Mouse (Mus musculus) MEL (cell line): ENCODE data around the gene Mrpl51. TPM values are rescaled to one million over a fixed set of nuclear protein-coding genes. Genes with fewer than 3 reads are reported as not detected.

Experiments used
- DNase-seq: peaks from one replicate; pipeline ENCODE4 v3.0.0; 2011; ENCODE audit warnings: low read depth, low spot score
- H3K27ac ChIP-seq: 2 replicates; pipeline ENCODE4 v1.5.1; 2012; ENCODE audit warnings: low read depth, mild to moderate bottlenecking, control low read depth, low read length, moderate library complexity; ENCODE audit not compliant: control insufficient read depth
- H3K27me3 ChIP-seq, 2 experiments: fragments of 150-350 bp in 1 of 2; sonication (generic) in 1 of 2; 2 replicates each; pipeline ENCODE4 v1.6.1; 2012; ENCODE audit warnings: low read length in 2 of 2, mild to moderate bottlenecking in 2 of 2, improper control_type of control experiment in 1 of 2, moderate library complexity in 1 of 2; ENCODE audit not compliant: insufficient read depth in 2 of 2, control insufficient read depth in 1 of 2
- H3K36me3 ChIP-seq, 2 experiments: 2 replicates each; pipeline ENCODE4 v1.6.1; 2012 to 2014; ENCODE audit warnings: low read length in 2 of 2, improper control_type of control experiment in 1 of 2, inconsistent platforms in 1 of 2, mild to moderate bottlenecking in 1 of 2; ENCODE audit not compliant: insufficient read depth in 2 of 2, control insufficient read depth in 1 of 2
- H3K4me1 ChIP-seq, 2 experiments: fragments of 150-350 bp in 1 of 2; sonication (generic) in 1 of 2; 2 replicates each; pipeline ENCODE4 v1.6.1; 2012; ENCODE audit warnings: low read length in 2 of 2, improper control_type of control experiment in 1 of 2, mild to moderate bottlenecking in 1 of 2; ENCODE audit not compliant: insufficient read depth in 2 of 2, control insufficient read depth in 1 of 2
- H3K4me3 ChIP-seq, 2 experiments: fragments of 150-350 bp in 1 of 2; sonication (generic) in 1 of 2; 2 replicates each; pipeline ENCODE4 v1.5.1; 2012; ENCODE audit warnings: low read depth in 2 of 2, low read length in 2 of 2, mild to moderate bottlenecking in 2 of 2, moderate library complexity in 2 of 2, control low read depth in 1 of 2, improper control_type of control experiment in 1 of 2; ENCODE audit not compliant: control insufficient read depth in 1 of 2, insufficient read depth in 1 of 2
- H3K79me2 ChIP-seq: 2 replicates; pipeline ENCODE4 v1.6.1; 2012; ENCODE audit warnings: mild to moderate bottlenecking, low read length, moderate library complexity; ENCODE audit not compliant: control insufficient read depth, poor library complexity, insufficient read depth
- H3K9ac ChIP-seq: 2 replicates; pipeline ENCODE4 v1.6.1; 2012; ENCODE audit warnings: low read depth, mild to moderate bottlenecking, control low read depth, low read length, moderate library complexity; ENCODE audit not compliant: control insufficient read depth, poor library complexity, severe bottlenecking
- H3K9me3 ChIP-seq: fragments of 150-350 bp; sonication (generic); replicated peaks from 2 replicates; pipeline ENCODE4 v1.6.1; 2012; ENCODE audit warnings: mild to moderate bottlenecking, low read length, improper control_type of control experiment, moderate library complexity; ENCODE audit not compliant: insufficient read depth
- BHLHE40 ChIP-seq: IDR thresholded peaks from 2 replicates; pipeline ENCODE4 v1.6.1; 2012; ENCODE audit warnings: low read depth, mild to moderate bottlenecking, inconsistent platforms, low read length, improper control_type of control experiment, borderline replicate concordance
- CHD1 ChIP-seq: IDR thresholded peaks from 2 replicates; pipeline ENCODE4 v1.6.1; 2012; ENCODE audit warnings: low read depth, mild to moderate bottlenecking, inconsistent platforms, low read length, improper control_type of control experiment
- CHD2 ChIP-seq: IDR thresholded peaks from 2 replicates; pipeline ENCODE4 v1.6.1; 2011; ENCODE audit warnings: low read length, improper control_type of control experiment
- CTCF ChIP-seq, 3 experiments: IDR thresholded peaks in 2 of 3; conservative IDR thresholded peaks in 1 of 3; 2 replicates each; pipeline ENCODE4 v1.5.1; 2011 to 2012; ENCODE audit warnings: low read length in 3 of 3, low read depth in 2 of 3, mild to moderate bottlenecking in 2 of 3, improper control_type of control experiment in 1 of 3, inconsistent platforms in 1 of 3, mixed read lengths in 1 of 3, moderate library complexity in 1 of 3; ENCODE audit not compliant: control insufficient read depth in 1 of 3, insufficient read depth in 1 of 3, poor library complexity in 1 of 3, severe bottlenecking in 1 of 3
- ELF1 ChIP-seq: IDR thresholded peaks from 2 replicates; pipeline ENCODE4 v1.6.1; 2014; ENCODE audit warnings: low read depth, mild to moderate bottlenecking, inconsistent platforms, low read length, improper control_type of control experiment, moderate library complexity
- ETS1 ChIP-seq: IDR thresholded peaks from 2 replicates; pipeline ENCODE4 v1.6.1; 2012; ENCODE audit warnings: low read depth, mild to moderate bottlenecking, inconsistent platforms, low read length, improper control_type of control experiment, moderate library complexity
- GABPA ChIP-seq: IDR thresholded peaks from 2 replicates; pipeline ENCODE4 v1.6.1; 2012; ENCODE audit warnings: low read depth, mild to moderate bottlenecking, inconsistent platforms, low read length, improper control_type of control experiment, moderate library complexity
- GATA1 ChIP-seq: IDR thresholded peaks from 2 replicates; pipeline ENCODE4 v1.6.1; 2011; ENCODE audit warnings: low read depth, low read length, improper control_type of control experiment
- JUND ChIP-seq: IDR thresholded peaks from 2 replicates; pipeline ENCODE4 v1.6.1; 2011; ENCODE audit warnings: low read depth, mild to moderate bottlenecking, improper control_type of control experiment, low read length
- KAT2A ChIP-seq: conservative IDR thresholded peaks from 2 replicates; pipeline ENCODE4 v1.6.1; 2012; ENCODE audit warnings: low read depth, low read length, improper control_type of control experiment, inconsistent platforms
- MAZ ChIP-seq: IDR thresholded peaks from 2 replicates; pipeline ENCODE4 v1.6.1; 2012; ENCODE audit warnings: low read depth, mild to moderate bottlenecking, inconsistent platforms, low read length, improper control_type of control experiment
- MEF2A ChIP-seq: IDR thresholded peaks from 2 replicates; pipeline ENCODE4 v1.6.1; 2014; ENCODE audit warnings: low read depth, mild to moderate bottlenecking, inconsistent platforms, low read length, improper control_type of control experiment; ENCODE audit not compliant: poor library complexity, insufficient replicate concordance, severe bottlenecking; ENCODE audit errors: extremely low read depth
- MXI1 ChIP-seq: IDR thresholded peaks from 2 replicates; pipeline ENCODE4 v1.6.1; 2011; ENCODE audit warnings: mild to moderate bottlenecking, low read depth, low read length, improper control_type of control experiment
- MYC ChIP-seq: IDR thresholded peaks from 2 replicates; pipeline ENCODE4 v1.6.1; 2011; ENCODE audit warnings: low read depth, mild to moderate bottlenecking, low read length, improper control_type of control experiment, moderate library complexity
- POLR2AphosphoS2 ChIP-seq: IDR thresholded peaks from 2 replicates; pipeline ENCODE4 v1.6.1; 2011; ENCODE audit warnings: low read length, improper control_type of control experiment
- POLR2AphosphoS5 ChIP-seq: IDR thresholded peaks from 2 replicates; pipeline ENCODE4 v1.6.1; 2012; ENCODE audit warnings: low read depth, borderline replicate concordance, mild to moderate bottlenecking, inconsistent platforms, low read length, moderate library complexity, mixed read lengths
- RCOR1 ChIP-seq: IDR thresholded peaks from 2 replicates; pipeline ENCODE4 v1.6.1; 2012; ENCODE audit warnings: low read depth, mild to moderate bottlenecking, inconsistent platforms, low read length, improper control_type of control experiment
- SIN3A ChIP-seq: IDR thresholded peaks from 2 replicates; pipeline ENCODE4 v1.6.1; 2012; ENCODE audit warnings: low read length, improper control_type of control experiment, inconsistent platforms
- TBP ChIP-seq: IDR thresholded peaks from 2 replicates; pipeline ENCODE4 v1.8.0; 2011; ENCODE audit warnings: low read depth, low read length, improper control_type of control experiment
- TCF12 ChIP-seq: IDR thresholded peaks from 2 replicates; pipeline ENCODE4 v1.6.1; 2014; ENCODE audit warnings: low read depth, mild to moderate bottlenecking, inconsistent platforms, low read length, improper control_type of control experiment, moderate library complexity
- USF1 ChIP-seq: IDR thresholded peaks from 2 replicates; pipeline ENCODE4 v1.6.1; 2014; ENCODE audit warnings: low read depth, mild to moderate bottlenecking, inconsistent platforms, low read length, improper control_type of control experiment, moderate library complexity
- ZKSCAN1 ChIP-seq: IDR thresholded peaks from 2 replicates; pipeline ENCODE4 v1.6.1; 2012; ENCODE audit warnings: low read depth, mild to moderate bottlenecking, inconsistent platforms, low read length, improper control_type of control experiment, moderate library complexity
- ZMIZ1 ChIP-seq: IDR thresholded peaks from 2 replicates; pipeline ENCODE4 v1.6.1; 2012; ENCODE audit warnings: low read depth, mild to moderate bottlenecking, inconsistent platforms, low read length, improper control_type of control experiment, moderate library complexity
- ZNF384 ChIP-seq: IDR thresholded peaks from 2 replicates; pipeline ENCODE4 v1.6.1; 2012; ENCODE audit warnings: low read depth, mild to moderate bottlenecking, inconsistent platforms, low read length, improper control_type of control experiment
- polyA plus RNA-seq, 2 experiments: library from polyadenylated mRNA; stranded (reverse) in 1 of 2; unstranded in 1 of 2; fragments of >175 nt in 1 of 2; fragments of >200 nt in 1 of 2; gene quantifications; 2 replicates each; pipeline versions ENCODE4 v1.2.1 to v1.2.4; 2012; ENCODE audit warnings: low replicate concordance in 2 of 2, low read depth in 1 of 2; ENCODE audit not compliant: insufficient read length in 2 of 2, insufficient read depth in 1 of 2, missing spikeins in 1 of 2
- total RNA-seq: library from RNA; depleted of rRNA; stranded (reverse); fragments of 300-350 nt; gene quantifications from 2 replicates; pipeline ENCODE4 v1.2.3, GENCODE M21; 2012

Gene Mrpl51
- total and polyA plus RNA-seq, 3 experiments, result 251 to 286 TPM; not detected in 1

DNA sequence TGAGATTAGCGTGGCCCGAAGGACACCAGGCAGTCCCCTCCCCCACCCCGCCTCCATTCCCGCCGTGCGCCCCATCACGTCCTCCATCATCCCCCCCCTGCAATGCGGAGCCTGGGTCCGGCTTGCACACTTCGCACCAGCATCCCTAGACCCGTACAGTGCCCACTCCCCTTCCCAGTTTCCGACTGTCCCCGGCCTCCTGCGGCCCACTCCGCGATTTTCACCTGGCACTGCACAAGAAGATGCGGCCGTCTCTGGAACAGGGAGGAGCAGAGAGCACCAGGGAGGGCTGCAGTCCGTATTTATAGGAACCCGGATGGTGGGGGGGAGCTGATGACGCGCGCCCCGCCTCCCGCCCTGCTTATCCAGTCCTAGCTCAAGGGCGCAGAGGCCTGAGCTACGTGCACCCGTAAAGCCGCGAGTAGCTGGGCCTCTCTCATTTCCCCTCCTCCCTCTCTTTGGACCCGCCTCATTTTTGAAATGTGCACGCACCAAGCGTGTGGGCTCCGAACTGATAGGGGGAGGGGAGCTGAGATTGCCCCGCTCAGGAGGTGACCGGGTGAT, 26.2 kb upstream of the Mrpl51 start (continued):
- TF ChIP-seq CHD2, result peak; percentile 75
- no peak for TF ChIP-seq GABPA
- TF ChIP-seq CHD1, result no peak

DNA sequence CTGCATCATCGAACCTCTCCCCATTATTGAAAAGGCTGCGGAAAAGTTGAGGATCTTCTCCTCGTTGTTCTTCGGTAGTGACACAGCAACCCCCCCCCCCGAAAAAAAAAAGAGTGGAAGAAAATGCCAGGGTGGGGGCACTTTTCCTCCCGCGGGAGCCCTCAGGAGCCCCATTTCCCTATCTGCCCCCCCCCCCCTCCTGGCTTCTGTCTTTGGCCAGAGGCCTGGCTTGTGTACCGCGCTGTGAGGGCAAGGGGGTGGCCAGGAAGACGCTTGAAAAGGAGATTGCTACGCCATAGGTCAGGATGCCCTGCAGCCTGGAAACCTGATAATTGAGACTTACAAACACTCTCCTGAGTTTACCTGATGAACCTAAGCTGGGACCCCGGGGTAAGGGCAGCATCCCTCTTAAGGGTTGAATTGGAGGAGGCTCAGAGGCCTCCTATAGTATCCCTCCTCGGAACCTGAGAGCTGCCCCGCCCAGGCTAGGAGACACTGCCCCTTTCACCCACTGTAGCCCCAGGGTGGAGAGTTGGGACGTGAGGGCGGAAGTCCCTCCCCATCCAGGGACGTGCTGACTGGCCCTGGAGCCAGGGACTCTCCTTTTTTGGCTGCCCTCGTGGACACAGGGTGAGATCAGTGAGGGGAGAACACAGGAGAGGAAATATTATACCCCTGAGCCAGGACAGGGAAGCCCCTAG, 25.4 kb upstream of the Mrpl51 start, which contains the start of gene Gapdh:
Gapdh (minus strand) TSS at position 417 of the 701 bp plus-strand sequence.
- peaks cover 3 to 21% of the 10 kb centered on the region in 2 experiments for H3K4me1 ChIP-seq
- H3K9ac ChIP-seq, result peak within 1 kb of the TSS; percentile 94
- DNase-seq, result peak; percentile 84
- TF ChIP-seq POLR2AphosphoS5 (no peak), TBP (peak; percentile 23; the same call in 1 of the 2 replicates), MYC (0 out of 2 replicates have a peak, but pooled peaks have one; percentile 4), TCF12 (0 out of 2 replicates have a peak, but pooled peaks have one; percentile 4), ZMIZ1 (peak; percentile 53; the same call in 1 of the 2 replicates), ELF1 (0 out of 2 replicates have a peak, but pooled peaks have one; percentile 1), ZNF384 (peak; percentile 83), CHD1 (0 out of 2 replicates have a peak, but pooled peaks have one; percentile 66), SIN3A (peak; percentile 57; the same call in 1 of the 2 replicates), CTCF (IDR thresholded peaks at IDR 0.05 in 2 of 3, conservative IDR thresholded peaks at IDR 0.05 in 1 of 3; ENCODE audit: control insufficient read depth in 1 of 3, insufficient read depth in 1 of 3, low read depth in 2 of 3, low read length in 3 of 3, poor library complexity in 1 of 3, severe bottlenecking in 1 of 3) (no peak), KAT2A (no peak), USF1 (no peak)
- no peaks in the 10 kb centered on the region for H3K27me3 ChIP-seq
- peaks cover 0 to 18% of the 10 kb centered on the region in 2 experiments; a peak in 3 of 4 replicates for H3K36me3 ChIP-seq
- H3K79me2 ChIP-seq, result peaks cover 24% of the 10 kb centered on the region
- no peaks in the 10 kb centered on the region for H3K9me3 ChIP-seq
- H3K4me3 ChIP-seq, result peak within 1 kb of the TSS; percentile 64 to 74
- peak within 1 kb of the TSS; percentile 83 for H3K27ac ChIP-seq

DNA sequence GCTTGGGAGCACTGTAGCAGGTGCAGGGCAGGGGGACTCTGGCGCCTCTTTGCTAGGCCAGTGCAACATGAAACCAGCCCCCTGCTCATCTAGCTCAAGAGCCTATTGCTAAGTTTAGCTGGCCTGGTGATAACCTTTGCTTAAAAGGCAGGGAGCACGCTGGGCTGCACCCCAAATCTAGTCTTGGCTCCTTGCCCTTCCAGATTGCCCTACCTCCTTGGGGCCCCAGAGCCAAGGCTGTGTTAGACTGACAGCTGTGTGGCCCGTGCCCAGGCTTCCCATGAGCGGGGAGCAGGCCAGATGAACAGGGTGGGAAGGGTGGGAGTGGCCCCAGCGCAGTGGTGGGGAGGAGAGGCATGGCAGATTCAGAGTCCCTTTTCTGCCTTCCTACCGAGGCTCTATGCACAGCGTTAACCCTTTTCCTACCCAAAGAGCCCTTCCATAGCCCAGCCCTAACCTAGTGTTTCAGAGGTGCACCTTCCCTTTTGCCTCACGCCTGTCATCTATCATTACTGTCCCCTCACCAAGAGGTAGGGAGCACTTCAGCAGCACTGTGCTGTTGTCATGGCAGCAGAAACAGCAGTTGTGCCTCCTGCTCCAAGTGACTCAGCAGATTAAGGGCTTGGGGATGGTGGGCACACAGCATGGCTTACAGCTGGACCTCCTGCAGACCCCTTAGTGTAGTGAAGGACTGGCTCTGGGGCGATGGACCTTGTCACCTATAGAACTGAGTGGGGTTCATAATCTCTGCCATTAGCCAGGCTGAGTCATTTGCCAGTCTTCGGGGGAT, 24.5 kb upstream of the Mrpl51 start:
- H3K9me3 ChIP-seq, result no peaks in the 10 kb centered on the region
- peaks cover 3 to 20% of the 10 kb centered on the region in 2 experiments for H3K4me1 ChIP-seq
- DNase-seq, result peak; percentile 86
- no peaks in the 10 kb centered on the region for H3K27me3 ChIP-seq
- no peak for TF ChIP-seq JUND
- peak; percentile 77; the same call in 1 of the 2 replicates for TF ChIP-seq BHLHE40
- peak; percentile 47; the same call in 1 of the 2 replicates for TF ChIP-seq MEF2A
- TF ChIP-seq RCOR1, result peak; percentile 90
- no peak for TF ChIP-seq GATA1
- peak; percentile 24; the same call in 1 of the 2 replicates for TF ChIP-seq POLR2AphosphoS2
- 0 out of 2 replicates have a peak, but pooled peaks have one; percentile 2 for TF ChIP-seq MAZ
- TF ChIP-seq MXI1, result peak; percentile 57
- peak; percentile 61; the same call in 1 of the 2 replicates for TF ChIP-seq ETS1
- TF ChIP-seq CTCF (IDR thresholded peaks at IDR 0.05 in 2 of 3, conservative IDR thresholded peaks at IDR 0.05 in 1 of 3; ENCODE audit: control insufficient read depth in 1 of 3, insufficient read depth in 1 of 3, low read depth in 2 of 3, low read length in 3 of 3, poor library complexity in 1 of 3, severe bottlenecking in 1 of 3), result no peak
- TF ChIP-seq ZKSCAN1, result no peak
- TF ChIP-seq SIN3A, result peak; percentile 57
- TF ChIP-seq, all 39 proteins: peak for 8
- Histone ChIP-seq H3K4me3 (peak overlapping the region; percentile 59 to 74), H3K9ac (peak overlapping the region; percentile 59), H3K27ac (peak overlapping the region; percentile 43), H3K79me2 (peaks cover 24% of the 10 kb centered on the region), H3K36me3 (peaks cover 0 to 16% of the 10 kb centered on the region in 2 experiments)
